Mouse (Mus musculus) myocyte (in vitro differentiated cells): ENCODE data around the gene Fnbp1l.

Experiments
- E2F4 ChIP-seq: IDR thresholded peaks from one replicate; pipeline ENCODE4 v1.6.1; 2011; ENCODE audit warnings: mild to moderate bottlenecking, control low read depth, moderate library complexity; ENCODE audit not compliant: insufficient read depth
- MAX ChIP-seq: IDR thresholded peaks from one replicate; pipeline ENCODE4 v1.6.1; 2011; ENCODE audit warnings: low read depth, mild to moderate bottlenecking, control low read depth
- MYOD1 ChIP-seq, 3 experiments: IDR thresholded peaks; one replicate each; pipeline ENCODE4 v1.6.1; 2011; ENCODE audit warnings: control low read depth in 2 of 3, low read depth in 2 of 3, mild to moderate bottlenecking in 2 of 3, moderate library complexity in 1 of 3; ENCODE audit not compliant: insufficient read length in 2 of 3, control insufficient read depth in 1 of 3
- MYOG ChIP-seq, 3 experiments: IDR thresholded peaks; one replicate each; pipeline ENCODE4 v1.6.1; 2011; ENCODE audit warnings: control low read depth in 2 of 3, low read depth in 2 of 3, mild to moderate bottlenecking in 2 of 3; ENCODE audit not compliant: insufficient read length in 2 of 3, control insufficient read depth in 1 of 3, insufficient read depth in 1 of 3
- POLR2A ChIP-seq: IDR thresholded peaks from one replicate; pipeline ENCODE4 v1.6.1; 2011; ENCODE audit warnings: low read depth, mild to moderate bottlenecking, control low read depth, moderate library complexity; ENCODE audit not compliant: insufficient read length
- POLR2AphosphoS2 ChIP-seq: IDR thresholded peaks from one replicate; pipeline ENCODE4 v1.6.1; 2011; ENCODE audit warnings: low read depth, control low read depth; ENCODE audit not compliant: insufficient read length
- REST ChIP-seq: IDR thresholded peaks from one replicate; pipeline ENCODE4 v1.6.1; 2011; ENCODE audit warnings: mild to moderate bottlenecking, control low read depth, moderate library complexity; ENCODE audit not compliant: insufficient read depth, insufficient read length
- SRF ChIP-seq: IDR thresholded peaks from one replicate; pipeline ENCODE4 v1.6.1; 2011; ENCODE audit warnings: low read depth; ENCODE audit not compliant: control insufficient read depth, insufficient read length
- TCF12 ChIP-seq: IDR thresholded peaks from one replicate; pipeline ENCODE4 v1.6.1; 2011; ENCODE audit warnings: mild to moderate bottlenecking, control low read depth; ENCODE audit not compliant: poor library complexity, insufficient read depth, severe bottlenecking
- USF1 ChIP-seq: IDR thresholded peaks from one replicate; pipeline ENCODE4 v1.6.1; 2011; ENCODE audit warnings: low read depth, mild to moderate bottlenecking, control low read depth, moderate library complexity

DNA sequence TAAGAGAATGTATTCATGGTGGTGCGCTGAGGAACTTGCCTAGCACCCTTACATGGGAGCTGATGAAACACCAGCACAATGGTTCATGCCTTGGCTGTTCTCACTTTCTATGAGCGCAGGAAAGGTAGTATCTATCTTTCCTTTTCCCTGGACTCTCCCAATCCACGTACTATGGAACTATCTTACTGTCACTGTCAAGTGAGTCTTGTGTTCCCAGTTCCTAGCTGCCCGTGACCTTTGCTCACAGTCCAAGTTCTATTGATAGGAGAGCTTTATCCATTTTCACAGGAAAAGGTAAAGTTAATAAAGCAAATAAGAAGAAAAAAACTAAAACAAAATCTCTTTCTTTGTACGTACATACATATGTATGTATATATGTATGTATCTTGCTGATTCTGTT lies 28.7 kb downstream of the Fnbp1l start:
- TF ChIP-seq POLR2A (no peak), USF1 (no peak), E2F4 (no peak), MAX (no peak), SRF (no peak), MYOG (IDR thresholded peaks at IDR 0.05; ENCODE audit: control insufficient read depth in 1 of 3, insufficient read depth in 1 of 3, insufficient read length in 2 of 3, low read depth in 2 of 3) (no peak), POLR2AphosphoS2 (no peak), TCF12 (no peak), MYOD1 (IDR thresholded peaks at IDR 0.05; ENCODE audit: control insufficient read depth in 1 of 3, insufficient read length in 2 of 3, low read depth in 2 of 3) (no peak), REST (no peak)
